Mouse (Mus musculus): ENCODE measurements around the gene Cbx3. TPM values are rescaled to one million over a fixed set of nuclear protein-coding genes. Genes with fewer than 3 reads are reported as not detected.
A peak's percentile ranks its signal among the peaks of the same experiment; 100 is the strongest.

Gene Cbx3
- polyA plus RNA-seq, 1 experiment from 2014 or later, result 360 TPM

- Histone ChIP-seq H3K9me3 (ENCODE audit: control insufficient read depth, low read length) (no peaks in the 10 kb centered on the region), H3K27me3 (ENCODE audit: control insufficient read depth, insufficient read depth, low read length) (no peaks in the 10 kb centered on the region; the same call in 1 of the 2 replicates), H3K36me3 (ENCODE audit: control insufficient read depth, insufficient read depth, low read length) (peaks cover 42% of the 10 kb centered on the region), H3K27ac (ENCODE audit: low read depth, low read length) (no peak overlapping the region), H3K9ac (replicated peaks; ENCODE audit: low read depth, low read length) (0 out of 2 replicates have a peak overlapping the region, but pooled peaks have one; percentile 41), H3K4me2 (ENCODE audit: low read depth, low read length) (peak overlapping the region; percentile 62), H3K4me1 (ENCODE audit: control insufficient read depth, insufficient read depth, low read length) (peaks cover 27% of the 10 kb centered on the region), H3K4me3 (ENCODE audit: low read depth, low read length) (peak overlapping the region; percentile 100)
- no peak for ATAC-seq (ENCODE audit: low read depth)
- under 1% methylated on average over 2 of the region's 2 CpGs for WGBS
Observed at GRCm38 (mm10) chr6:51467649-51468048, 2.5 kb upstream of the Cbx3 start.

DNA sequence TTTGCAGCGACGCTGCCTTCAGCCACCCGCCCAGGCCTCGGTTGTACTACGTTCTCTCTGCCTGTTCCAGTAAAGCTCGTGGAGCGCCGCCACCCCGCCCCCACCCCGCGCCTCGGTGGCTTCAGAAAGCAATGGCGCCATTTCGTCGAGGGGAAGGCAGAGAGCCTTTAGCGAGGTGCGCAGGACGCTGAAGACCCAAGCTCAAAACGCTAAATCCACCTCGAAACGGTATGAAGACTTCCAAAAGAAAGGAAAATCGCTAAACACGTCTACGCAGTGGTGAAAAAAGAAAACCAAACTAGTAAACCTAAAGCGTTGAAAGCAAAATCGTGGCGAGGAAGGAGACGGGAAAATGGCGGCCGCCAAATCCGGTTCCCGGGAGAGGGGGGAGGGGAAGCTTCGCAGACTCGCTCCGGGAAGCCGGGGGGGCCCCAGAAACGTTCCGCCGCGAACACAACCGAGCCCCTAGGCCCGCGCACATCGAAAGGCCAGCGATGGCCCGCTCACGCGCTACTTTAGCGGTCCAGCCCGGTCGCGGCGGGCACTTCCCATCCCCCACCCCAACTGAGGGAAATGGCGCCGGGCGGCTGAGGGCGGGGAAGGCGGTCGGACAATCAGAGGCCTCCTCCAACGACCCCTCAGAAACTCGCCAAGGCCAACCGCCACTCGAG, 1.1 kb upstream of the Cbx3 start:
- Histone ChIP-seq H3K4me1 (ENCODE audit: control insufficient read depth, insufficient read depth, low read length) (peaks cover 31% of the 10 kb centered on the region), H3K27me3 (ENCODE audit: control insufficient read depth, insufficient read depth, low read length) (no peaks in the 10 kb centered on the region; the same call in 1 of the 2 replicates)
- ATAC-seq (ENCODE audit: low read depth), result peak; percentile 28

GRCm38 (mm10) chr6:51469715-51470310, 347 bp upstream of the Cbx3 start, which contains the start of gene Hnrnpa2b1:
TSS of gene Hnrnpa2b1 (minus strand) at chr6:51469894.
- WGBS, result under 1% methylated on average over 63 of the region's 63 CpGs
- H3K4me3 ChIP-seq (ENCODE audit: low read depth, low read length), result peak within 1 kb of the TSS; percentile 100
- no peaks in the 10 kb centered on the region; the same call in 1 of the 2 replicates for H3K27me3 ChIP-seq (ENCODE audit: control insufficient read depth, insufficient read depth, low read length)
- peaks cover 31% of the 10 kb centered on the region for H3K4me1 ChIP-seq (ENCODE audit: control insufficient read depth, insufficient read depth, low read length)
- peak within 1 kb of the TSS; percentile 100 for H3K9ac ChIP-seq (replicated peaks; ENCODE audit: low read depth, low read length)
- H3K4me2 ChIP-seq (ENCODE audit: low read depth, low read length), result peak within 1 kb of the TSS; percentile 62
- H3K9me3 ChIP-seq (ENCODE audit: control insufficient read depth, low read length), result no peaks in the 10 kb centered on the region
- peak within 1 kb of the TSS; percentile 100 for H3K27ac ChIP-seq (ENCODE audit: low read depth, low read length)
- peak; percentile 92 for ATAC-seq (ENCODE audit: low read depth)
- peaks cover 24% of the 10 kb centered on the region for H3K36me3 ChIP-seq (ENCODE audit: control insufficient read depth, insufficient read depth, low read length)

More for the DNA sequence above, 1.1 kb upstream of the Cbx3 start:
- Histone ChIP-seq H3K27ac (ENCODE audit: low read depth, low read length) (peak overlapping the region; percentile 100), H3K9me3 (ENCODE audit: control insufficient read depth, low read length) (no peaks in the 10 kb centered on the region), H3K9ac (replicated peaks; ENCODE audit: low read depth, low read length) (peak overlapping the region; percentile 100), H3K4me3 (ENCODE audit: low read depth, low read length) (peak overlapping the region; percentile 100), H3K36me3 (ENCODE audit: control insufficient read depth, insufficient read depth, low read length) (peaks cover 29% of the 10 kb centered on the region), H3K4me2 (ENCODE audit: low read depth, low read length) (peak overlapping the region; percentile 62)
- under 1% methylated on average over 63 of the region's 63 CpGs for WGBS

DNA sequence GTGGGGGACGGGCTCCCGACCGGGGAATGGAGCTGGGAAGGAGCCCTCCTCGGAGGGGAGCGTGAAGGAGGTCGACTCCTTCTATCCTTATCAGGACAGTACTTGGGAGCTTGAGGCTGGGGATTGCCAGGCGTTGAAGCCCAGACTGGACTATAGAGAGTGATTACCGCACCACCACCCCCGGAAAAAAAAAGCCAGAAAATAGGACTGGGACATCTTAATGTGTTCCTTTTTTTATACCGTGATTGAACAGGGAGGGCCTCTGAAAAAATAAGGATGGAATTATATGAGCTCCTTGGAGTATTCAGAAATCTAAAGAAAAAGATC, 982 bp downstream of the Cbx3 start:
- 0% methylated on average over 10 of the region's 10 CpGs for WGBS
- Histone ChIP-seq H3K27me3 (ENCODE audit: control insufficient read depth, insufficient read depth, low read length) (no peaks in the 10 kb centered on the region; the same call in 1 of the 2 replicates), H3K9me3 (ENCODE audit: control insufficient read depth, low read length) (no peaks in the 10 kb centered on the region), H3K27ac (ENCODE audit: low read depth, low read length) (peak overlapping the region; percentile 100), H3K4me1 (ENCODE audit: control insufficient read depth, insufficient read depth, low read length) (peaks cover 22% of the 10 kb centered on the region), H3K4me3 (ENCODE audit: low read depth, low read length) (peak overlapping the region; percentile 100), H3K9ac (replicated peaks; ENCODE audit: low read depth, low read length) (peak overlapping the region; percentile 100), H3K36me3 (ENCODE audit: control insufficient read depth, insufficient read depth, low read length) (peaks cover 16% of the 10 kb centered on the region), H3K4me2 (ENCODE audit: low read depth, low read length) (peak overlapping the region; percentile 59)
- ATAC-seq (ENCODE audit: low read depth), result no peak

- Histone ChIP-seq H3K27ac (ENCODE audit: low read depth, low read length) (no peak overlapping the region; the same call in 1 of the 2 replicates), H3K9me3 (ENCODE audit: control insufficient read depth, low read length) (no peaks in the 10 kb centered on the region), H3K4me2 (ENCODE audit: low read depth, low read length) (peak overlapping the region; percentile 59), H3K9ac (replicated peaks; ENCODE audit: low read depth, low read length) (peak overlapping the region; percentile 100; the same call in 1 of the 2 replicates), H3K36me3 (ENCODE audit: control insufficient read depth, insufficient read depth, low read length) (peaks cover 9% of the 10 kb centered on the region), H3K4me1 (ENCODE audit: control insufficient read depth, insufficient read depth, low read length) (peaks cover 16% of the 10 kb centered on the region), H3K27me3 (ENCODE audit: control insufficient read depth, insufficient read depth, low read length) (no peaks in the 10 kb centered on the region; the same call in 1 of the 2 replicates), H3K4me3 (ENCODE audit: low read depth, low read length) (peak overlapping the region; percentile 100)
- WGBS, result 13% methylated on average over 3 of the region's 3 CpGs
- ATAC-seq (ENCODE audit: low read depth), result no peak
Observed at GRCm38 (mm10) chr6:51471782-51472181, 1.6 kb downstream of the Cbx3 start.

- Histone ChIP-seq H3K4me3 (ENCODE audit: low read depth, low read length) (peak overlapping the region; percentile 100), H3K36me3 (ENCODE audit: control insufficient read depth, insufficient read depth, low read length) (peaks cover 5% of the 10 kb centered on the region), H3K4me1 (ENCODE audit: control insufficient read depth, insufficient read depth, low read length) (peaks cover 11% of the 10 kb centered on the region), H3K9me3 (ENCODE audit: control insufficient read depth, low read length) (no peaks in the 10 kb centered on the region), H3K27me3 (ENCODE audit: control insufficient read depth, insufficient read depth, low read length) (no peaks in the 10 kb centered on the region; the same call in 1 of the 2 replicates), H3K9ac (replicated peaks; ENCODE audit: low read depth, low read length) (peak overlapping the region; percentile 21; the same call in 1 of the 2 replicates), H3K27ac (ENCODE audit: low read depth, low read length) (no peak overlapping the region), H3K4me2 (ENCODE audit: low read depth, low read length) (peak overlapping the region; percentile 59)
- no peak for ATAC-seq (ENCODE audit: low read depth)
- WGBS, result 43% methylated on average over 4 of the region's 4 CpGs
Observed at GRCm38 (mm10) chr6:51472213-51472612, 2.1 kb downstream of the Cbx3 start.

GRCm38 (mm10) chr6:51479136-51479731, 9.1 kb downstream of the Cbx3 start:
- ATAC-seq (ENCODE audit: low read depth), result no peak
- peaks cover 53% of the 10 kb centered on the region for H3K36me3 ChIP-seq (ENCODE audit: control insufficient read depth, insufficient read depth, low read length)
- H3K9ac ChIP-seq (replicated peaks; ENCODE audit: low read depth, low read length), result no peak overlapping the region
- WGBS, result 95% methylated on average over 4 of the region's 4 CpGs
- H3K4me1 ChIP-seq (ENCODE audit: control insufficient read depth, insufficient read depth, low read length), result no peaks in the 10 kb centered on the region
- H3K27ac ChIP-seq (ENCODE audit: low read depth, low read length), result no peak overlapping the region
- H3K9me3 ChIP-seq (ENCODE audit: control insufficient read depth, low read length), result no peaks in the 10 kb centered on the region
- no peak overlapping the region for H3K4me3 ChIP-seq (ENCODE audit: low read depth, low read length)
- H3K4me2 ChIP-seq (ENCODE audit: low read depth, low read length), result no peak overlapping the region
- no peaks in the 10 kb centered on the region for H3K27me3 ChIP-seq (ENCODE audit: control insufficient read depth, insufficient read depth, low read length)

DNA sequence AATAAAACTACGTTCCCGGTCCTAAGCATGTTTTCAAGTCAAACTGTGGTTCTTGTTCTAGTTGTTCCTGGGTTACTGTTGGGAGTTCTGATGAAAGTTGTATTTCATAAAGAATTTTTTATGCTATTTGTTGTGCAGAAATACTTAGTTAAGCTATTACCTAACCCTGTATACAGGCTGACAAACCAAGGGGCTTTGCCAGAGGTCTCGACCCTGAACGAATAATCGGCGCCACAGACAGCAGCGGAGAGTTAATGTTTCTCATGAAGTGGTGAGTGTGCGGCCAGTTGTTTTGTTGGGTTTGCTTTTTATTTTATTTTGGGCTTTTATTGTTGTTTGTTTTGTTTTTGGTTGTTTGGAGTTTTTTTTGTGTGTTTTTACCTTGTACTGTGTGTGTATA, 11.4 kb downstream of the Cbx3 start:
- H3K9me3 ChIP-seq (ENCODE audit: control insufficient read depth, low read length), result no peaks in the 10 kb centered on the region
- H3K9ac ChIP-seq (replicated peaks; ENCODE audit: low read depth, low read length), result no peak overlapping the region
- no peak overlapping the region for H3K27ac ChIP-seq (ENCODE audit: low read depth, low read length)
- peaks cover 48% of the 10 kb centered on the region for H3K36me3 ChIP-seq (ENCODE audit: control insufficient read depth, insufficient read depth, low read length)
- H3K4me1 ChIP-seq (ENCODE audit: control insufficient read depth, insufficient read depth, low read length), result no peaks in the 10 kb centered on the region
- WGBS, result 96% methylated on average over 8 of the region's 8 CpGs
- H3K4me3 ChIP-seq (ENCODE audit: low read depth, low read length), result no peak overlapping the region
- H3K27me3 ChIP-seq (ENCODE audit: control insufficient read depth, insufficient read depth, low read length), result no peaks in the 10 kb centered on the region
- ATAC-seq (ENCODE audit: low read depth), result no peak
- no peak overlapping the region for H3K4me2 ChIP-seq (ENCODE audit: low read depth, low read length)

DNA sequence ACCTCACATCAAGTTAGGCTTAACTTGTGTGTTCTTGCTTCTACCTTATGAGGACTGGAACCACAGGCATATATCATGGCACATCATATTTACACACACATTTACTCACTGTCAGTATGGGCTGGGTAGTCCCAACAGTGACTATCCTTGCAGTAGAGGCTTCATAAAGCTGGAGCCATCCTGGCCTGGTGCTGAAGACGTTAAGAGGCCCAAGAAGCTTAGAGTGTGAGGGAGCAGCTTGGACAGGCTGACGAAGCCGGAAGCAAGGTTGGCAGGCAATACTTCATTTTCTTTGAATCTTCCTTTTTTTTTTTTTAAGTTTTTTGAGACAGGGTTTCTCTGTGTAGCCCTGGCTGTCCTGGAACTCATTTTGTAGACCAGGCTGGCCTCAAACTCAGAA, 13.7 kb downstream of the Cbx3 start:
- no peak overlapping the region for H3K4me2 ChIP-seq (ENCODE audit: low read depth, low read length)
- 91% methylated on average over 3 of the region's 3 CpGs for WGBS

More for the DNA sequence above, 13.7 kb downstream of the Cbx3 start:
- Histone ChIP-seq H3K4me3 (ENCODE audit: low read depth, low read length) (no peak overlapping the region), H3K36me3 (ENCODE audit: control insufficient read depth, insufficient read depth, low read length) (peaks cover 38% of the 10 kb centered on the region), H3K9me3 (ENCODE audit: control insufficient read depth, low read length) (no peaks in the 10 kb centered on the region), H3K27ac (ENCODE audit: low read depth, low read length) (no peak overlapping the region), H3K9ac (replicated peaks; ENCODE audit: low read depth, low read length) (no peak overlapping the region), H3K27me3 (ENCODE audit: control insufficient read depth, insufficient read depth, low read length) (no peaks in the 10 kb centered on the region), H3K4me1 (ENCODE audit: control insufficient read depth, insufficient read depth, low read length) (no peaks in the 10 kb centered on the region)
- ATAC-seq (ENCODE audit: low read depth), result no peak
